Mouse (Mus musculus): ENCODE measurements around the gene Ctnnd2. TPM values are rescaled to one million over a fixed set of nuclear protein-coding genes. Genes with fewer than 3 reads are reported as not detected.

Ctnnd2 gene
- polyA plus RNA-seq, 1 experiment from 2014 or later: 61.2 TPM

DNA sequence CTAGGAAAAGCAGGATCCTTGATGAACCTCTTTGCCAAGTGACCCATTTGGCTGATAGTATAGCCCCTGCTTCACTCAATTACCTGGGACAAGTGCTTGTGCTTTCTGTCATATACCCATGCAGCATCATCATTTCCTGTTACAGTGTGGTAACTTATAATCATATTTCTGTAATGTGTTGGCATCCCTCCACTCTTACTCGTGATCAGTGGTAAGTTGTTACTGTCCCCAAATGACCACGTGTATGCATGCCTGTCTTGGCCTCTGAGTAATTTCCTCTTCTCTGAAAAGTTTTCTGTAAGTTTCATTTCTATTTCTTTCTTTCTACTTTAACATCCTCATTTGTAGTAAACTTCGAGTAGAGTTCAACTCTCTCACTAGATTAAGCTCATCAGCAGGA, 296.4 kb downstream of the Ctnnd2 start:
- Histone ChIP-seq H3K36me3 (ENCODE audit: control insufficient read depth, insufficient read depth, low read length) (no peaks in the 10 kb centered on the region), H3K4me1 (ENCODE audit: control insufficient read depth, insufficient read depth, low read length) (peaks cover 11% of the 10 kb centered on the region; the same call in 1 of the 2 replicates), H3K4me2 (ENCODE audit: low read length) (no peak overlapping the region), H3K27me3 (ENCODE audit: control insufficient read depth, insufficient read depth, low read length) (no peaks in the 10 kb centered on the region), H3K9me3 (ENCODE audit: control insufficient read depth, low read length) (no peaks in the 10 kb centered on the region), H3K27ac (replicated peaks; ENCODE audit: low read depth, low read length) (no peak overlapping the region), H3K9ac (replicated peaks; ENCODE audit: low read length) (no peak overlapping the region), H3K4me3 (replicated peaks; ENCODE audit: low read depth, low read length) (no peak overlapping the region)
- 89% methylated on average over 3 of the region's 3 CpGs for WGBS
- ATAC-seq (ENCODE audit: low FRiP score, low TSS enrichment) (no peak), DNase-seq (no peak)

DNA sequence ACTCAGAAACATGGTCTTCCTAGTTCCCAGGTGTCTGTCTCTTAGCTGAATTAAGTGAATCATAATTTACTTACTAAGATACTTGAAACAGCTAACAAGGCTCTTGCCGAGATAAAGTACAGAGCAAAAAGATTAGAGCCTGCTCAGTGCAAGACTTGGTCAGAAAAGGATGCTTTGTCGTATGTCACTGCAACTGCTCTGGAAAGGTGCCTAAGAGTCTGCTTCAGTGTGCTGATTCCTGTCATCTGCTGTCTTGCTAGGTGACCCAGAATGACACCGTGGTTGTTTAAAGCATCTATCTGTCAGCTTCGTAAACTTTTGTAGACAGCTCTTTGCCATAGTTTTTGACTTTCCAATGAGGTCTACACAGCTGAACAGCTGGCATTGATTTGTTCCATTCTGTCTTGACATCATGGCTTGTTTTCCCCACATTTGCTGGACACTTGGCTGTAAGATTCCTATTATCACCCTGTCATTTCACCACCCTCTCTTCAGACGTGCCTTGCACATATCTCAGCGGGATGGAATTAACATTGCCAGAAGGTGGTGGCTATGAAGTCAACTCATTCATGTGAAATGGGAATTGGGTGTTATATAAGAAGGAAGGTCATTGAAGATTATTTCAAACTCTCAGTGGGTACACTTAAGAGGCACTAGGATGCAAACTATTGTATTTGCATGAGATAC, 299.0 kb downstream of the Ctnnd2 start:
- no peaks in the 10 kb centered on the region for H3K9me3 ChIP-seq (ENCODE audit: control insufficient read depth, low read length)
- H3K27me3 ChIP-seq (ENCODE audit: control insufficient read depth, insufficient read depth, low read length): no peaks in the 10 kb centered on the region
- H3K4me3 ChIP-seq (replicated peaks; ENCODE audit: low read depth, low read length): no peak overlapping the region
- H3K4me2 ChIP-seq (ENCODE audit: low read length): no peak overlapping the region
- no peaks in the 10 kb centered on the region for H3K36me3 ChIP-seq (ENCODE audit: control insufficient read depth, insufficient read depth, low read length)
- no peak for DNase-seq
- no peak overlapping the region for H3K9ac ChIP-seq (replicated peaks; ENCODE audit: low read length)
- no peak overlapping the region for H3K27ac ChIP-seq (replicated peaks; ENCODE audit: low read depth, low read length)
- 77% methylated on average over 6 of the region's 6 CpGs for WGBS
- peaks cover 11% of the 10 kb centered on the region; the same call in 1 of the 2 replicates for H3K4me1 ChIP-seq (ENCODE audit: control insufficient read depth, insufficient read depth, low read length)
- no peak for ATAC-seq (ENCODE audit: low FRiP score, low TSS enrichment)

DNA sequence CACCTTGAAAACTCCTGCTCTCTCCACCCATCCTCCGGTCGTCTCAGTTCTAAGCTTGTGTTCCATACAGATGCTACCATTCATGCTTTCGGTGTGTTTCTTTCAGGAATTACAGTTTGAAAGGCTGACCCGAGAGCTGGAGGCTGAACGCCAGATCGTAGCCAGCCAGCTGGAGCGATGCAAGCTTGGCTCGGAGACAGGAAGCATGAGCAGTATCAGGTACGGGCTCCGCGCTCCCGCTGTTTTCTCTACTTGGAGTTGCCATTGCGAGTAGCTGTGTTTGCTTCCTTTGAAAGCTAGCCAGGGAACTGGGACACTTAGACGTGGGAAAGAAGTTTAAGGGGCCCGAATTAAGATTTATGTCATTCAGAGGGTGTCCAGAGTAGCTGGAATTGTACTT, 308.3 kb downstream of the Ctnnd2 start:
- Histone ChIP-seq H3K4me3 (replicated peaks; ENCODE audit: low read depth, low read length) (no peak overlapping the region), H3K27ac (replicated peaks; ENCODE audit: low read depth, low read length) (no peak overlapping the region), H3K4me2 (ENCODE audit: low read length) (no peak overlapping the region), H3K4me1 (ENCODE audit: control insufficient read depth, insufficient read depth, low read length) (no peaks in the 10 kb centered on the region), H3K27me3 (ENCODE audit: control insufficient read depth, insufficient read depth, low read length) (no peaks in the 10 kb centered on the region), H3K9me3 (ENCODE audit: control insufficient read depth, low read length) (no peaks in the 10 kb centered on the region), H3K36me3 (ENCODE audit: control insufficient read depth, insufficient read depth, low read length) (no peaks in the 10 kb centered on the region), H3K9ac (replicated peaks; ENCODE audit: low read length) (no peak overlapping the region)
- 74% methylated on average over 15 of the region's 15 CpGs for WGBS
- ATAC-seq (ENCODE audit: low FRiP score, low TSS enrichment) (no peak), DNase-seq (peak; percentile 51)

DNA sequence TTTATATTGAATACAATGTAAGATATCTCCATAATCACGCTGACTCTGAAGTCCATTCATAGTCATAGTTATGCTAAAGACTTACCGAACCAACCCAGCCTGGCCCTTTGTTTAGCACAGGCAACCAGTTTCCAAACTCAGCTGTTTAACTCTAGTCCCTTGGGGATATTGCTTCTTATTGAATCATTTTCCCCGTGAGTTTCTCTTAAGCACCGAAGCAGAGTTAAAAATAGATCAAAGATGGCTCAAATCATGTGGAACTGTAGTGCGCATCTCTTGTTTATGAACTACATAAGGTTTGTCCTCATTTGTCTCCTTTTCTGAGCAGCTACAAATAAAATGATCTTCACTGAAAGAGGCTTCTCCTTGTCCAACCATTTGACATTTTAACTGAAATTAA, 334.1 kb downstream of the Ctnnd2 start:
- no peak overlapping the region for H3K9ac ChIP-seq (replicated peaks; ENCODE audit: low read length)
- DNase-seq (peak; percentile 65), ATAC-seq (ENCODE audit: low FRiP score, low TSS enrichment) (no peak)
- no peaks in the 10 kb centered on the region for H3K36me3 ChIP-seq (ENCODE audit: control insufficient read depth, insufficient read depth, low read length)
- WGBS: 37% methylated on average over 5 of the region's 5 CpGs
- no peaks in the 10 kb centered on the region for H3K27me3 ChIP-seq (ENCODE audit: control insufficient read depth, insufficient read depth, low read length)
- no peaks in the 10 kb centered on the region for H3K9me3 ChIP-seq (ENCODE audit: control insufficient read depth, low read length)
- H3K4me3 ChIP-seq (replicated peaks; ENCODE audit: low read depth, low read length): no peak overlapping the region
- H3K4me1 ChIP-seq (ENCODE audit: control insufficient read depth, insufficient read depth, low read length): no peaks in the 10 kb centered on the region
- H3K4me2 ChIP-seq (ENCODE audit: low read length): no peak overlapping the region
- no peak overlapping the region for H3K27ac ChIP-seq (replicated peaks; ENCODE audit: low read depth, low read length)

DNA sequence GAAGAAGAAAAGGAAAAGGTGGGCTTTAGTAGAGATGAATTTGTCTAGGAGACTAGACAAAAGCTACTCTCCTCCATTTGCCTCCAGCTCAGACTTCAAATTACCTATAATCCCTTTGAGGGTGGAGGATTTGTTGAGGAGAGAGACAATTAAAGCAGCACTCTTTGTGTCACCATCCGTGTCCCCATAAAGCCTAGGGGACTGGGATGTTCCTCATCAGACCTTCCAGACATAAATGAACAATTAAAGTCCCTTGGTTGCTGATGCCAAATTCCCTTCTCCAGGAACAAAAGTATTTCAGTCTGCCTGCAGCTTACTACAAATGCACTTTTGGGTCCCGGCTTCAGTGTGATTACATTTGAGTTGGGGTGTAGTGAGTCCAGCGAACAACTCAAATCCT, 340.1 kb downstream of the Ctnnd2 start:
- no peak for ATAC-seq (ENCODE audit: low FRiP score, low TSS enrichment)

DNA sequence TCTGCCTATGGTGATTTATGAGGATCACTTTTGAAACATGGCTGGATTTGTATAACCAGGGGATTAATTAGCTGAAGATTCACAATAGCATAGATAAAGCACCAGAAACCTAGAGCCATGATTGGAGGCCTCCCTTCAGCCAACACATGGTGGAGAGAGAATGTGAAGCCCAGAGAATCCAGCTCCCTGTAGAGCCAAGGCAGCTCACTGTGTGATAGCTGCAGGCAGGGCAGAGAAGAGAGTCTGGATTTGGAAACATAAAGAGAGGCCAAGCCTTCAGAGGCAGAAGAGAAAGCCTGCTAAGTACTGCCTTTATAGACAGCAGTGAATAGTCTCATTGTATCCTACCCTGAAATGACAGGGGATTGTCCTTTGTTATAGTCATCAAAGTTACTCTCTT, 340.7 kb downstream of the Ctnnd2 start:
- Histone ChIP-seq H3K36me3 (ENCODE audit: control insufficient read depth, insufficient read depth, low read length) (no peaks in the 10 kb centered on the region), H3K4me1 (ENCODE audit: control insufficient read depth, insufficient read depth, low read length) (peaks cover 20% of the 10 kb centered on the region), H3K27me3 (ENCODE audit: control insufficient read depth, insufficient read depth, low read length) (no peaks in the 10 kb centered on the region), H3K9ac (replicated peaks; ENCODE audit: low read length) (no peak overlapping the region), H3K4me3 (replicated peaks; ENCODE audit: low read depth, low read length) (no peak overlapping the region), H3K9me3 (ENCODE audit: control insufficient read depth, low read length) (no peaks in the 10 kb centered on the region), H3K4me2 (ENCODE audit: low read length) (no peak overlapping the region), H3K27ac (replicated peaks; ENCODE audit: low read depth, low read length) (no peak overlapping the region)
- ATAC-seq (ENCODE audit: low FRiP score, low TSS enrichment) (no peak), DNase-seq (no peak)

More for the DNA sequence above, 340.1 kb downstream of the Ctnnd2 start:
- Histone ChIP-seq H3K27ac (replicated peaks; ENCODE audit: low read depth, low read length) (no peak overlapping the region), H3K9ac (replicated peaks; ENCODE audit: low read length) (no peak overlapping the region), H3K4me3 (replicated peaks; ENCODE audit: low read depth, low read length) (no peak overlapping the region), H3K9me3 (ENCODE audit: control insufficient read depth, low read length) (no peaks in the 10 kb centered on the region), H3K4me1 (ENCODE audit: control insufficient read depth, insufficient read depth, low read length) (peaks cover 20% of the 10 kb centered on the region), H3K4me2 (ENCODE audit: low read length) (no peak overlapping the region), H3K36me3 (ENCODE audit: control insufficient read depth, insufficient read depth, low read length) (no peaks in the 10 kb centered on the region), H3K27me3 (ENCODE audit: control insufficient read depth, insufficient read depth, low read length) (no peaks in the 10 kb centered on the region)
- 13% methylated on average over 3 of the region's 3 CpGs for WGBS
- peak; percentile 14 for DNase-seq

DNA sequence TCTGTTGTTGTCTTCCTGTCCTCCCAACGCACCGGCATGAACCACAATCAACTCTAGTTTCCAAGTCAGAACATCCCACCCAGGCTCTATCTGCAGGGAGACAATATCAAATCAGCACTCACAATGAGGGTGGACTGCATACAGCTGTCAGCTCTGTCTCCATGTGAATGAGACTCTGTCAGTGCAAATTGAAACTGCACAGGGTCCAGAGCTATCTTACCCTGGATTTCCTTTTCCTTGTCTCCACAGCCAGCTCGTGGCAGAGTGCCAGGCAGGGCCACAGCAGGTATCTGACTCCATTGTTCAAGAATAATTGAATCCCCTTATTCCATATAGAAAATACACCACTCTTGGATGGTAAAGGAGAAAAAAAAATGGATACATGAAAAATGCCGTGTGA, 343.0 kb downstream of the Ctnnd2 start:
- ATAC-seq (ENCODE audit: low FRiP score, low TSS enrichment) (no peak), DNase-seq (peak; percentile 57)
- Histone ChIP-seq H3K36me3 (ENCODE audit: control insufficient read depth, insufficient read depth, low read length) (no peaks in the 10 kb centered on the region), H3K27ac (replicated peaks; ENCODE audit: low read depth, low read length) (no peak overlapping the region), H3K9me3 (ENCODE audit: control insufficient read depth, low read length) (no peaks in the 10 kb centered on the region), H3K9ac (replicated peaks; ENCODE audit: low read length) (no peak overlapping the region), H3K4me3 (replicated peaks; ENCODE audit: low read depth, low read length) (no peak overlapping the region), H3K4me2 (ENCODE audit: low read length) (no peak overlapping the region), H3K4me1 (ENCODE audit: control insufficient read depth, insufficient read depth, low read length) (peaks cover 20% of the 10 kb centered on the region), H3K27me3 (ENCODE audit: control insufficient read depth, insufficient read depth, low read length) (no peaks in the 10 kb centered on the region)
- 35% methylated on average over 4 of the region's 4 CpGs for WGBS

DNA sequence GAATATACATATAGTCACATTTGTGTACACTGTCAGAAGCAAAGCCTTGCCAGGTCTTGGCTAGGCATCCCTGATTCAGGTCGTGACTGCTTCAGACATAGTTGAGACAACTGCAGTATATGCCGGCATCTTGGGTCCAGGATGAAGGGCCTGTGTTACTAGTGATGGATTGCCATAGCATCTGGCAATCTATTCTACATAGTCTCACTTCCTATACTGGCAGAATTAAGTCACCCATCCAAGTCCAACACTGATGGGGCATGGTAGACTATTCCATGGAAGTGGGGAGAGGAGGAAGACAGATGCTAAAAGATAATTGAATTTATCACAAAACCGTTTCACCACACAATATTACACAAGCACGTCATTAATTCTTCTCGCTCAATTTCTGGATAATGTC, 369.1 kb downstream of the Ctnnd2 start:
- 88% methylated on average over 5 of the region's 5 CpGs for WGBS
- no peak overlapping the region for H3K9ac ChIP-seq (replicated peaks; ENCODE audit: low read length)
- no peak overlapping the region for H3K27ac ChIP-seq (replicated peaks; ENCODE audit: low read depth, low read length)
- no peak overlapping the region for H3K4me2 ChIP-seq (ENCODE audit: low read length)
- no peak for DNase-seq
- no peak for ATAC-seq (ENCODE audit: low FRiP score, low TSS enrichment)
- no peaks in the 10 kb centered on the region for H3K36me3 ChIP-seq (ENCODE audit: control insufficient read depth, insufficient read depth, low read length)
- no peaks in the 10 kb centered on the region for H3K9me3 ChIP-seq (ENCODE audit: control insufficient read depth, low read length)
- no peaks in the 10 kb centered on the region for H3K4me1 ChIP-seq (ENCODE audit: control insufficient read depth, insufficient read depth, low read length)
- H3K4me3 ChIP-seq (replicated peaks; ENCODE audit: low read depth, low read length): no peak overlapping the region
- no peaks in the 10 kb centered on the region for H3K27me3 ChIP-seq (ENCODE audit: control insufficient read depth, insufficient read depth, low read length)

DNA sequence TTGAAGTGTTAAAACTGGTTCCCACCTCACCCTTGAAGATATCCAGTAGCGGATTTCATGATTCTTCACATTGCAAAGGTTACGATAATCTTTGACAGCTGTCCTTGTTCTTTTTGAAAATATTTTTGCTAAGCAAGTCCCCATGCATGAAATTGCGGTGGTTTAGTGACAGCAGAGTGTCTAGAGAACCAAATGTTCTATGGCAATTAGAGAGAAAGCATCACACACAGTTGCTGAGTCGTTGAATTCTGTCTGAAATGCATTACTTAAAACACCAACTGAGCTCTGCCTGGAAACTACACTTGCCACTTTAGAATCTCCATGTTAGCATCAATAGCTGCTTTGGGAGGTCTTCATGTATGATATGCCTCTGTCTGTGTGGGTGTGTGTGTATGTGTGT, 375.9 kb downstream of the Ctnnd2 start:
- DNase-seq: no peak
- WGBS: 84% methylated on average over 4 of the region's 4 CpGs

More for the DNA sequence above, 375.9 kb downstream of the Ctnnd2 start:
- Histone ChIP-seq H3K4me1 (ENCODE audit: control insufficient read depth, insufficient read depth, low read length) (no peaks in the 10 kb centered on the region), H3K9me3 (ENCODE audit: control insufficient read depth, low read length) (no peaks in the 10 kb centered on the region), H3K9ac (replicated peaks; ENCODE audit: low read length) (no peak overlapping the region), H3K27ac (replicated peaks; ENCODE audit: low read depth, low read length) (no peak overlapping the region), H3K4me2 (ENCODE audit: low read length) (no peak overlapping the region), H3K4me3 (replicated peaks; ENCODE audit: low read depth, low read length) (no peak overlapping the region), H3K36me3 (ENCODE audit: control insufficient read depth, insufficient read depth, low read length) (no peaks in the 10 kb centered on the region), H3K27me3 (ENCODE audit: control insufficient read depth, insufficient read depth, low read length) (no peaks in the 10 kb centered on the region)
- ATAC-seq (ENCODE audit: low FRiP score, low TSS enrichment): no peak
